Mouse (Mus musculus): ENCODE results near the gene Crybg3.

Crybg3 gene

GRCm38 (mm10) chr16:59600311-59601251, at the start of gene Crybg3:
Crybg3 (minus strand) TSS chr16:59600979.
- peak; percentile 71 for DNase-seq (ENCODE audit: low read depth)

- no peak for DNase-seq (ENCODE audit: low read depth)
These were observed 43.0 kb upstream of the Crybg3 start for GRCm38 (mm10) chr16:59643766-59644165.

- no peak for DNase-seq (ENCODE audit: low read depth)
These were observed 39.2 kb upstream of the Crybg3 start for GRCm38 (mm10) chr16:59639985-59640384.

GRCm38 (mm10) chr16:59639102-59639691, 38.4 kb upstream of the Crybg3 start, which contains the start of gene Arl6:
Arl6 (minus strand) TSS chr16:59639391.
- peak; percentile 96 for DNase-seq (ENCODE audit: low read depth)

- DNase-seq (ENCODE audit: low read depth), result no peak
These were observed 33.8 kb upstream of the Crybg3 start for GRCm38 (mm10) chr16:59634598-59634997.

- DNase-seq (ENCODE audit: low read depth), result no peak
These were observed 20.8 kb upstream of the Crybg3 start for GRCm38 (mm10) chr16:59621554-59621953.

GRCm38 (mm10) chr16:59617167-59617566, 16.4 kb upstream of the Crybg3 start:
- peak; percentile 80 for DNase-seq (ENCODE audit: low read depth)

- DNase-seq (ENCODE audit: low read depth), result no peak
These were observed 14.9 kb upstream of the Crybg3 start for GRCm38 (mm10) chr16:59615675-59616074.

GRCm38 (mm10) chr16:59610750-59611149, 10.0 kb upstream of the Crybg3 start:
- no peak for DNase-seq (ENCODE audit: low read depth)

GRCm38 (mm10) chr16:59604078-59604781, 3.5 kb upstream of the Crybg3 start:
- DNase-seq (ENCODE audit: low read depth), result no peak

GRCm38 (mm10) chr16:59599411-59600265, 1.1 kb downstream of the Crybg3 start:
- peak; percentile 20 for DNase-seq (ENCODE audit: low read depth)

GRCm38 (mm10) chr16:59598997-59599396, 1.8 kb downstream of the Crybg3 start:
- DNase-seq (ENCODE audit: low read depth), result no peak

- no peak for DNase-seq (ENCODE audit: low read depth)
These were observed 3.5 kb downstream of the Crybg3 start for GRCm38 (mm10) chr16:59597256-59597655.

- DNase-seq (ENCODE audit: low read depth), result no peak
These were observed 6.1 kb downstream of the Crybg3 start for GRCm38 (mm10) chr16:59594714-59595113.

GRCm38 (mm10) chr16:59590790-59591189, 10.0 kb downstream of the Crybg3 start:
- no peak for DNase-seq (ENCODE audit: low read depth)

GRCm38 (mm10) chr16:59588351-59589025, 12.3 kb downstream of the Crybg3 start:
- no peak for DNase-seq (ENCODE audit: low read depth)

- no peak for DNase-seq (ENCODE audit: low read depth)
These were observed 13.0 kb downstream of the Crybg3 start for GRCm38 (mm10) chr16:59587816-59588215.

- DNase-seq (ENCODE audit: low read depth), result no peak
These were observed 13.9 kb downstream of the Crybg3 start for GRCm38 (mm10) chr16:59586911-59587310.

GRCm38 (mm10) chr16:59586276-59586675, 14.5 kb downstream of the Crybg3 start:
- no peak for DNase-seq (ENCODE audit: low read depth)

GRCm38 (mm10) chr16:59585706-59586244, 15.0 kb downstream of the Crybg3 start:
- no peak for DNase-seq (ENCODE audit: low read depth)

GRCm38 (mm10) chr16:59583515-59583914, 17.3 kb downstream of the Crybg3 start:
- DNase-seq (ENCODE audit: low read depth), result no peak
